Mouse (Mus musculus) lung, postnatal 0 days (tissue): ENCODE data around the gene Hectd2.

Experiments
- CTCF ChIP-seq: IDR thresholded peaks from 2 replicates; pipeline ENCODE4 v1.5.1; 2016; ENCODE audit warnings: antibody characterized with exemption, mild to moderate bottlenecking
- EP300 ChIP-seq: IDR thresholded peaks from 2 replicates; pipeline ENCODE4 v1.6.1; 2016; ENCODE audit warnings: antibody characterized with exemption, mild to moderate bottlenecking, control low read depth

DNA sequence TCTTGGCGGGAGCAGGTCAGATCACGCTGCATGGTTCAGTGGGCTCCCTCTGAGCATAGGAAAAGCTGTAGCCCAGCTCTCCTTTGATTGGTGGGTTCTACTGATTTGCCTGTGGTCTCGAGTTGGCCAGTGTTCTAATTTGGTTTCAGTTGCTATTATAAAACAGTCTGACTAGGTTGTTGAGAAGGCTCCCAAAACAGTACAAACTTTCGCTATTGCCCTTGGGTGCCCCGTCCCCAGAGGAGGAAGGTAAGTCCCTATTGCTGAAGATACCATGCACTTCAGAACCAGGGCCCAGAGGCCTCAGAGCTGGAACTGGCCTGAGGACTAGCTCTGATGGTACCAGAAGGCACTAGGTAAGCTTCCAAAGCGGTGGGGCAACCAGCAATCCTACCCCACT is 112.9 kb downstream of the Hectd2 start:
- no peak for TF ChIP-seq CTCF
- no peak for TF ChIP-seq EP300
